Mouse (Mus musculus) adrenal gland, adult 8-10 months (tissue): ENCODE measurements around the gene Gpr27. TPM values are rescaled to one million over a fixed set of nuclear protein-coding genes. Genes with fewer than 3 reads are reported as not detected.

Source experiments
- total RNA-seq, 4 experiments: library from RNA; stranded (reverse); gene quantifications; 2 replicates each; pipeline ENCODE4 v1.2.4; 2022

Gpr27 gene
- total RNA-seq, 4 experiments from 2014 or later = 2.8 to 4.9 (median 3.8) TPM

Other genes with a start within 250 kb of the Gpr27 start
- 10 to 100 TPM; 37.1 to 93.2 (median 58.8) TPM for gene Foxp1, start 170.0 kb upstream of the Gpr27 start, total RNA-seq
- 10 to 100 TPM; 15.9 to 28.1 (median 23.3) TPM for gene Eif4e3, start 25.9 kb upstream of the Gpr27 start, total RNA-seq
- gene Gm20696, start 25.9 kb upstream of the Gpr27 start, total RNA-seq = 1 to 10 TPM; 3.3 to 9.8 (median 5.5) TPM
- not detected for gene Prok2, start 33.7 kb downstream of the Gpr27 start, total RNA-seq